Mouse (Mus musculus): ENCODE results near the gene Tmem204. TPM values are rescaled to one million over a fixed set of nuclear protein-coding genes. Genes with fewer than 3 reads are reported as not detected.
A peak's percentile ranks its signal among the peaks of the same experiment; 100 is the strongest.

The Tmem204 gene
- polyA plus RNA-seq, 1 experiment from 2014 or later, result 23.7 TPM

DNA sequence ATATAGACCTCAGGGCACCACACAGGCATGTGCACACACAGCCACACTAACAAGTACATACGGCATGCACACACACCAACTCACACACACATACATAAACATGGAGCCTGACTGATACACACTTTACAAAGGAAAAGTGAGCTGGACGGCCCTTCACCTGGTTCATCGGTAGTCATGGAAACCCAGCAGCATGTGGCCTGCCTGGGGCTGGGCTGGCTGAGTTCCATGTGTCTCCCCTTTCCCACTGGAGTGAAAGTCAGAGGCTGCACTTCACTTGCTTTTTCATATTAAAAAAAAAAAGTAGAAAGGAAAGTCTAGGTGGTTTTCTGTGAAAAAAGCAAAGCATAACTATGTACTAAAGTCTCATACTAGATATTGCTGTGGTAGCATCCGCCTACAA lies 20.1 kb downstream of the Tmem204 start:
- no peaks in the 10 kb centered on the region for H3K4me1 ChIP-seq
- no peak overlapping the region for H3K9ac ChIP-seq
- 76% methylated on average over 4 of the region's 4 CpGs for WGBS
- no peak overlapping the region for H3K27ac ChIP-seq
- no peak overlapping the region for H3K4me3 ChIP-seq (replicated peaks)
- peaks cover 21% of the 10 kb centered on the region; the same call in 1 of the 2 replicates for H3K36me3 ChIP-seq
- no peak overlapping the region for H3K4me2 ChIP-seq
- ATAC-seq (ENCODE audit: insufficient read depth, low FRiP score, low read depth), result no peak
- no peaks in the 10 kb centered on the region for H3K27me3 ChIP-seq (replicated peaks)
- no peaks in the 10 kb centered on the region for H3K9me3 ChIP-seq

DNA sequence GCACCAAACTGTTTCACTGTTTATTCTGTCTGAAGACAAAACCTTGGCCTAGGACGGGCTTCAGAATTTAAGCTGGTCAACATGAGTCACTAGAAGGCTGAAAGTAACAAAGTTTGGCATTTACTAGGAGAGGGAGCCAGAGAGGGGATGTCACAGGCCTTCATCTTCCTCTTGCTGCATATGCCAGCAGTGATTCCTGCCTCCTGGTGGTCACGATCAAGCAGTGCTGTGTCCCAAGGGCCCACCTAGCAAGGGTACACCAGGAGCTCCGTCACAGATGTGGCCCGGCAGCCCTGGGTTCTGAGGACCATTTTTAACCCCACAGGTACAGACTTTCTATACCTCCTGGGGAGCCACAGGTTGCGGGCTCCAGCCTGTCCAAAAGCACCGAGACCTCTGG lies 26.4 kb downstream of the Tmem204 start:
- Histone ChIP-seq H3K27ac (no peak overlapping the region), H3K4me2 (no peak overlapping the region), H3K27me3 (replicated peaks) (no peaks in the 10 kb centered on the region), H3K4me1 (no peaks in the 10 kb centered on the region), H3K9ac (no peak overlapping the region), H3K4me3 (replicated peaks) (no peak overlapping the region), H3K36me3 (peaks cover 16% of the 10 kb centered on the region; the same call in 1 of the 2 replicates), H3K9me3 (no peaks in the 10 kb centered on the region)
- ATAC-seq (ENCODE audit: insufficient read depth, low FRiP score, low read depth), result no peak
- 84% methylated on average over 6 of the region's 6 CpGs for WGBS

DNA sequence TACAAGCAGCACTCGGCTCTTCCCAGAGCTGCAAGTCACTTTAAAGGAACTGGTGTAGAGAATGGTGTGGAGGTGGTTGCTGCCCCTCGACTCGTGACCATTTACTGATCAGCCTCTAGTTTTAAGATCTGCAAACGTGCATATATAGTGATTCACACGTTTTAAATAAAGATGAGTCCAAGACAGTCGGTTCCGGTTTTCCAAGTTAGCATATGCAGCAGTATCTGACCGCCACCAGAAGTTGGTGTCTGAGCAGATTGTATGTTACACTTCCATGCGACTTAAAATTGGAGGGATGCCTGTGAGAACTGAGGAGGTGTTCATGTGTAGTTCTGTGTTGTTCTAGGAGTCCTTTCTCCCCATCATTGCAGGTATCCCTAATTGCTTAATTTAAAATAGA lies 30.1 kb downstream of the Tmem204 start:
- Histone ChIP-seq H3K4me2 (no peak overlapping the region), H3K27ac (no peak overlapping the region), H3K9me3 (no peaks in the 10 kb centered on the region), H3K9ac (no peak overlapping the region), H3K4me3 (replicated peaks) (no peak overlapping the region), H3K36me3 (0 out of 2 replicates have a peak, but pooled peaks cover 5% of the 10 kb centered on the region), H3K27me3 (replicated peaks) (no peaks in the 10 kb centered on the region), H3K4me1 (no peaks in the 10 kb centered on the region)
- no peak for ATAC-seq (ENCODE audit: insufficient read depth, low FRiP score, low read depth)
- 81% methylated on average over 9 of the region's 9 CpGs for WGBS

DNA sequence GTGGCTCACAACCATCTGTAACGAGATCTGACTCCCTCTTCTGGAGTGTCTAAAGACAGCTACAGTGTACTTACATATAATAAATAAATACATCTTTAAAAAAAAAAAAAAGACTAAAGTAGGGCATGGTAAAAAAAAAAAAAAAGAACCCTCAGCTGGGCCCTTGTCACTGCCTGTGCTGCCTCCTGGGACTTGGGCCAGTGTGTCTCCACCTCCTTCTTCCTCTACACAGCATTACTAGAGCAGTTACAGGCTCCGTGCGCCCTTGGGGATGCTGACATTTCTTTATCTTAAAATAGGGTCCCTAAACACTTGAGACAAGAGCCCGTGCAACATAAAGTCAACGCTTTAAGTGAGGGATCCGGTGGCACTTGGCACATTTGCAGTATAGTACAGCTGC lies 36.2 kb downstream of the Tmem204 start:
- no peaks in the 10 kb centered on the region for H3K27me3 ChIP-seq (replicated peaks)
- 84% methylated on average over 6 of the region's 6 CpGs for WGBS
- H3K36me3 ChIP-seq, result no peaks in the 10 kb centered on the region
- no peak overlapping the region for H3K27ac ChIP-seq
- no peak overlapping the region for H3K9ac ChIP-seq
- H3K9me3 ChIP-seq, result no peaks in the 10 kb centered on the region
- no peak overlapping the region for H3K4me2 ChIP-seq
- H3K4me1 ChIP-seq, result no peaks in the 10 kb centered on the region
- ATAC-seq (ENCODE audit: insufficient read depth, low FRiP score, low read depth), result no peak
- H3K4me3 ChIP-seq (replicated peaks), result no peak overlapping the region

DNA sequence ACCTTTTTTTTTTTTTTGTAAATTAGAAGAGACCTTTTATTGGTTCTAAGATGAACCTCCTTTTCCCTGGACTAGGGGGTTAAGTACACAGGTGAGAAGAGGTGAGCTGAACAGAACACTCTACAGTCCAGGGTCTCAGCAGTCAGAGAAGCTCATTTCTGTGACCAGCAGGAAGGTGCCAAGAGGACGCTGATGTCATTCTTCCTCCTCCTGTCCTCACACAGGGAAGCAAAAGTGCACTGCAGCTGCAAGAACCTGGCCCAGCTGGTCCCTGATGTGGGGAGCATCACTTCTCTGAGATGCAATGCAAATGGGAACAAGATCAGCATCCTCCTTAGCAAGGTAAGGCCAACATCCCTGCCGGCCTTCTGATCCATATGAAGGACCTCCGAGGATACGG lies 38.1 kb downstream of the Tmem204 start:
- ATAC-seq (ENCODE audit: insufficient read depth, low FRiP score, low read depth), result no peak
- no peak overlapping the region for H3K9ac ChIP-seq

DNA sequence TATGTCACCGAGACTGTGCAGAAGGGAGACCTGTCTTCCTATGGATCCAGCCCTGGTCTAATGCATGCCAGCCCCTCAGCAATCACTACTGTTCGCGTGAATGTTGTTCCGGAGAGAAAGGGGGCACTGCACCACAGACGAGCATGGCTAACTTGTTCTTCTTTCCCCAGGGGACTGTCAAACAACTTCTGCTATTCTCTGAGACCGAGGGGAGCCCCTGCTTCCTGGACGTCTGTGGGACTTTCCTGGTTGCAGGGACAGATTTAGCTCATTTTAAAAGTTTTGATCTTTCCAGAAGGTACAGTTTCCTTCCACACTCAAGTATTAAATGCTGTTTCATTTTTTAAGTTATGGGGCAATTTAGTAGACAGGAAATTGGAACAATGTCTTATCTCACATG lies 38.5 kb downstream of the Tmem204 start:
- H3K27me3 ChIP-seq (replicated peaks), result no peaks in the 10 kb centered on the region
- H3K4me2 ChIP-seq, result no peak overlapping the region
- H3K27ac ChIP-seq, result no peak overlapping the region
- no peaks in the 10 kb centered on the region for H3K36me3 ChIP-seq
- no peaks in the 10 kb centered on the region for H3K4me1 ChIP-seq
- H3K9me3 ChIP-seq, result no peaks in the 10 kb centered on the region
- 70% methylated on average over 7 of the region's 7 CpGs for WGBS
- ATAC-seq (ENCODE audit: insufficient read depth, low FRiP score, low read depth), result no peak
- H3K9ac ChIP-seq, result no peak overlapping the region
- no peak overlapping the region for H3K4me3 ChIP-seq (replicated peaks)

More for the DNA sequence above, 38.1 kb downstream of the Tmem204 start:
- H3K4me3 ChIP-seq (replicated peaks), result no peak overlapping the region
- H3K4me1 ChIP-seq, result no peaks in the 10 kb centered on the region
- H3K4me2 ChIP-seq, result no peak overlapping the region
- H3K27me3 ChIP-seq (replicated peaks), result no peaks in the 10 kb centered on the region
- 88% methylated on average over 4 of the region's 4 CpGs for WGBS
- H3K27ac ChIP-seq, result no peak overlapping the region
- H3K9me3 ChIP-seq, result no peaks in the 10 kb centered on the region
- H3K36me3 ChIP-seq, result no peaks in the 10 kb centered on the region

DNA sequence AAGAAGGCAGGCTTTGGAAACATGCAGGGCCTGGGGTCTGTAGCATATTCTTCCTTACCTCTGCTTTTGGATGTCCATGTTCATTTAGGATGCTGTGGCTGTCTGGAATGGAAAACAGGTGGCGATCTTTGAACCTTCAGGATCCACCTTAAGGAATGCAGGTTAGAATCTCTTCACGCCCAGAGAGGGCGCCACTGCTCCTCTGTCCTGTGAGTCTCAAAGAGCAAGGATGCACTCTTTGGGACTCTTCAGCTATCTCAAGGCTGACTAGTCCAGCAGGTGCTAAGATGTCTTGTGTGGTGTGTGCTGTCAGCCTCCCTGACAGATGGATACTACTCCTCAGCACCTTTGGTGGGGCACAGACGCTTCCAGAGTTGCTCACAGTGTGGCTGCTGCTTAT lies 47.2 kb downstream of the Tmem204 start:
- Histone ChIP-seq H3K4me1 (no peaks in the 10 kb centered on the region), H3K4me2 (no peak overlapping the region), H3K4me3 (replicated peaks) (no peak overlapping the region), H3K36me3 (peaks cover 17% of the 10 kb centered on the region), H3K27ac (no peak overlapping the region), H3K9ac (no peak overlapping the region), H3K9me3 (no peaks in the 10 kb centered on the region), H3K27me3 (replicated peaks) (no peaks in the 10 kb centered on the region)
- WGBS, result 63% methylated on average over 4 of the region's 4 CpGs
- ATAC-seq (ENCODE audit: insufficient read depth, low FRiP score, low read depth), result no peak

DNA sequence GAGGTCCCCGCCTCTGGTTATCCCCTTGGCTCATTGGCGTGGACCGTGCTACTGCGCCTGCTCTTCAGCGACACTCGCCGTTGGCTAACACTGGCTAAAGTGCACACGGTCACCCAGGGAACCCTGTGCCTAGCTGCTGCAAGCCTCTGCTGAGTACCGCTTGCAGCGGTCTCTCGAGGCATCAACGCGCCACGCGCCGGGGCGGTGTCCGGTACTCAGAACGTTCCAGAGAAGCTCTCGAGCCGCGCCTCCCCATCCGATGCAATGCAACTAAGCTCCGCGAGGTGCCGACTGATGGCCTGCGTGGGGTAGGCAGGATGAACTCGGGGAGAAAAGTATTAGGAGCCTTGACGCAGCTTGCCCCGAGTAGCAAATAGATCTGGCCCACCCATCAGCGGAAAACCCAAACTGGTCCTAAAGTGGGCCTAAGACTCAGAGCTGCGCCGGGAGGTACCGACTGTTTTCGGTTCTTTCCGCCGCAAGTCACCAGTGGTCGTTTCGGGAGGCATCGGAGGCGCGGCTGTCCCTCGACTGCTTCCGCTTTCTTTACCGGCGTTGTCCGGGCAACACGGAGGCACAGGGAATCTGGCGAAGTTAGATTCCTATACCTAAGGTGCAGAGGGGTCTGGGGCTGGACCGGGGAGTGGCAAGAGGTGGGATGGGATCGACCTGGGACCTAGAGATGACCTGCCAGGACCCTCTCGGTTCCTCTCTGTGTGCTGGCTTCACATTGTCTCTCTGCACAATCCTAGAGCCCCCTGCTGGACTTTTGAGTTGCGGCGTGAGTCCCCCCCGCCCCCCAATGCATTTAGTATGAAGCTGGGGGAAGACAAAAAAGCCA lies 66.9 kb downstream of the Tmem204 start:
- ATAC-seq (ENCODE audit: insufficient read depth, low FRiP score, low read depth), result peak; percentile 84
- Histone ChIP-seq H3K9me3 (no peaks in the 10 kb centered on the region), H3K9ac (peak overlapping the region; percentile 57), H3K4me2 (peak overlapping the region; percentile 94), H3K27me3 (replicated peaks) (no peaks in the 10 kb centered on the region), H3K4me1 (peaks cover 15% of the 10 kb centered on the region), H3K4me3 (replicated peaks) (peak overlapping the region; percentile 97), H3K36me3 (peaks cover 11% of the 10 kb centered on the region), H3K27ac (peak overlapping the region; percentile 90)
- WGBS, result under 1% methylated on average over 55 of the region's 55 CpGs

DNA sequence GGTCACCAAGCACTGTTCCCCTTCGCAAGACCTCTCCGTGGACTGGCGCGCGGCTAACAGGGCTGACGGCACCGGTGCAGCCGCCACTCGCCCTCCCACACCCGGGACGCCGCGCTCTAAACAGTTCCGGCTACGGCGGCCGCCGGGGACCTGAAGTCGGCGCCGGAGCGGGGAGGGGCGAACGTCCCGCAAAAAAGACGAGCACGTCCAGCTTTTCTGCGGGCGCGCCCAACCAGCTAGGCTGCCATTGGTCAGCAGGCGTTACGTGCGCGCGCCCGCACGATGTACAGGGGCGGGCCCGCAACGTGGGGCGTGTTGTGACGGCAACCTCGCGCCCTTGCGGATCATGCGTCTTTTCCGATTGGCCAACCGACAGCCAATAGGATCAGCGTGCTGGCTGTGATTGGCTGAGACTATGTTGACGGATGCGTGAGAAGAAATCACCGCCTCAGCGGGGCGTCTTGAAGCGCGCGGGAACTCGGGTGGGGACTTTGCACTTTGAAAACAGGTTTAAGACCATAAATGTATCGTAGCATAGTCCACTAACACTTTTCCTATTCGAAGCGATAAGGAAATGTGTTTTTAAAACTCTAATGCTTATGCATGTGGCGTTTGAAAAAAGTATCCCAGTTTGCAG lies 67.6 kb downstream of the Tmem204 start, which contains the start of the genes Cramp1l and Ift140:
Gene Cramp1l, minus strand, starts transcription at position 134 of the 637 bp plus-strand sequence.
Gene Ift140, plus strand, starts transcription at position 431 of the 637 bp plus-strand sequence.
- H3K9me3 ChIP-seq, result no peaks in the 10 kb centered on the region
- peaks cover 15% of the 10 kb centered on the region for H3K36me3 ChIP-seq
- H3K4me2 ChIP-seq, result peak within 1 kb of the TSS; percentile 94
- peak within 1 kb of the TSS; percentile 88 for H3K9ac ChIP-seq
- H3K4me3 ChIP-seq (replicated peaks), result peak within 1 kb of the TSS; percentile 97
- H3K27me3 ChIP-seq (replicated peaks), result no peaks in the 10 kb centered on the region
- ATAC-seq (ENCODE audit: insufficient read depth, low FRiP score, low read depth), result peak; percentile 98
- H3K27ac ChIP-seq, result peak within 1 kb of the TSS; percentile 90
- under 1% methylated on average over 62 of the region's 62 CpGs for WGBS
- H3K4me1 ChIP-seq, result peaks cover 15% of the 10 kb centered on the region

DNA sequence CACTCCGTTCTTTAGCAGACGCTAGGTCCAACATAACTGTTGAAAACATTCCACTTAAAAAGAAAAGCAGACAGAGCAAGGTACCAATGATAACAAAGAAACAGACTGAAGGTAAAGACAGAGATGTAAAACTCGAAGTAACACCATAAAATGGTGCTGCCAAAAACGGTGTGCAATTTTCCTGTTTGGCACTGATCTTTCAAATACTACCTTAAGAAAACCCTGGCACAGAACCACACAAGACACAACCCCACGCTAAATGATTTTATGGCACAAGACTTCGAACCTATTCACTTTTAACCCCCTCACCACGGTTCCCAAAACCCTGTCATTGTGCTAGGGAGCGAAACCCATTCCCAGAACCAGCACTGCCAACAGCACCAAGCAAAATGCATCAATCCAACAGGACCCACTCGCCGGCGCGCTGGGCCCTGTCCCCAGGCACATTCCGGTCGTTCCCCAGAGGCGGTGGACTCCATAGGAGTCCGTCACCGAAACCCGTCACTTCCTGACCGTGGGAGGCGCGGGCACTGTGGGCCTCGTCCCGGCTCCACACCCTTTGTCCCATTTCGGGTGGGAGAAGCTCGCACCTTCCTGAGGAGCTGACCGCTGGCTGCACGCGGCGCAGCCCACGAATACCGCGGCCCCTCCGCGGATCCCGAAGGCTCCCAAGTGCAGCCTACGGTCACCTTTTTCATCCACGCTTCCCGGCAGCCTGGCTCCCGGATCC lies 68.4 kb downstream of the Tmem204 start:
- H3K9me3 ChIP-seq, result no peaks in the 10 kb centered on the region
- H3K36me3 ChIP-seq, result peaks cover 11% of the 10 kb centered on the region
- H3K4me2 ChIP-seq, result peak overlapping the region; percentile 83
- no peaks in the 10 kb centered on the region for H3K27me3 ChIP-seq (replicated peaks)
- no peak for ATAC-seq (ENCODE audit: insufficient read depth, low FRiP score, low read depth)
- H3K9ac ChIP-seq, result peak overlapping the region; percentile 88
- WGBS, result under 1% methylated on average over 39 of the region's 39 CpGs
- peak overlapping the region; percentile 97 for H3K4me3 ChIP-seq (replicated peaks)
- peak overlapping the region; percentile 85 for H3K27ac ChIP-seq
- H3K4me1 ChIP-seq, result peaks cover 15% of the 10 kb centered on the region

DNA sequence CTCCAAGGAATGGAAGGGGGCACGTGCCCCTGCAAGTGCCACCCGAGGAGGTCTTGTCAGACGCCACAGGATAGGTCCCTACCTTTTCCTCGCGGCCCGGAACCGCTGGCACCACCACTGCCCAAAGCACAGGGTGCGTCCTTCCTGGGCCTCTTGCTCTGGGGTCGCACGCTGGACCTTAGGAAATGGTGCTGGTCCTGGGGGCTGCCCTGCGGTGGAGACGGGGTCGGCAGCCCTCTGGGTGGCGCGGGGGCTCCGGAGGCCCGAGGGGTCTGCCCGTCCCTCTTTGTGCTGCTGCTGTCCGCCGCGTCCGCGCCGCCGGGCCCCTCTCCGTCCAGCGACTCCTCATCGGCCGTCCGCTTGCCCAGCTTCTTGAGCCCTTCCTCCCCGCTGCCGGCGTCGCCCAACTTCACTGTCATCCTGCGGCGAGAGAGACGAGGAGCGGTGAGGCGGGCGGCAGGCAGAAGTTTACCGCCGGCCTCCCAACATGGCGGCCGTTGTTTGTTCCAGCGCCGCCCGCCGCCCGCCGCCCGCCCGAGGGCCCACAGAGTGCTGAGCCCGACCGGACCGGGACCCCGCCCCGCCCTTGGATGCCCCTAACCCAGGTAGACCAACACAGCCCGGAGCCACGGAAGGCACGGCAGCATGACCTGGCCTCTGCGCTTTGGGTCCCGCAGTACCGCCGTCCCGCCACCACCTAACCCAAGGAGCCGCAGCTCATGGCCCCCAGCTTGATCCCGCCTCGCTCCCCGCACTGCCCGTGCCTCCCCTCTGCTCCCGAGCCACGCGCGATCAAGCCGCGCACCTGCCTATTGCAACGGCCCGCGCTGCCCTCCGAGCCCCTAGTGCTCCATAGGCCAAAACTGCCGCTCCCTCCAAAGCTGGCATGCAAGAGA lies 69.5 kb downstream of the Tmem204 start:
- under 1% methylated on average over 74 of the region's 81 CpGs for WGBS
- Histone ChIP-seq H3K9me3 (no peaks in the 10 kb centered on the region), H3K36me3 (peaks cover 15% of the 10 kb centered on the region), H3K4me1 (peaks cover 15% of the 10 kb centered on the region), H3K4me2 (peak overlapping the region; percentile 83), H3K27me3 (replicated peaks) (no peaks in the 10 kb centered on the region), H3K27ac (peak overlapping the region; percentile 70), H3K9ac (peak overlapping the region; percentile 88), H3K4me3 (replicated peaks) (peak overlapping the region; percentile 97)
- ATAC-seq (ENCODE audit: insufficient read depth, low FRiP score, low read depth), result no peak

Measured in stomach, embryonic 15.5 days (tissue).